Mouse (Mus musculus) hindbrain, embryonic 14.5 days (tissue): ENCODE results near the gene Ppif. TPM values are rescaled to one million over a fixed set of nuclear protein-coding genes. Genes with fewer than 3 reads are reported as not detected.

ENCODE experiments used
- ATAC-seq: fragments of 200-750 bp; cut with Nextera tagmentation; 2 replicates; pipeline ENCODE4 v1.8.0; 2017; ENCODE audit warnings: moderate number of reproducible peaks, mild to moderate bottlenecking, moderate TSS enrichment, moderate library complexity; ENCODE audit not compliant: low FRiP score
- DNase-seq: peaks from one replicate; pipeline ENCODE4 v3.0.0-alpha.2; 2015; ENCODE audit warnings: low spot score
- H3K27ac ChIP-seq: fragments of 300-500 bp; sonication (generic); 2 replicates; pipeline ENCODE4 v1.5.1; 2014; ENCODE audit warnings: mild to moderate bottlenecking, moderate library complexity
- H3K27me3 ChIP-seq: fragments of 300-500 bp; sonication (generic); 2 replicates; pipeline ENCODE4 v1.6.1; 2014; ENCODE audit warnings: mild to moderate bottlenecking, low read length, mixed read lengths; ENCODE audit not compliant: control insufficient read depth, insufficient read depth
- H3K36me3 ChIP-seq: fragments of 300-500 bp; sonication (generic); replicated peaks from 2 replicates; pipeline ENCODE4 v1.6.1; 2014; ENCODE audit not compliant: control insufficient read depth, insufficient read depth
- H3K4me1 ChIP-seq: fragments of 300-500 bp; sonication (generic); replicated peaks from 2 replicates; pipeline ENCODE4 v1.6.1; 2014; ENCODE audit warnings: antibody characterized with exemption, low read length, mixed read lengths; ENCODE audit not compliant: control insufficient read depth, insufficient read depth
- H3K4me2 ChIP-seq: fragments of 300-500 bp; sonication (generic); replicated peaks from 2 replicates; pipeline ENCODE4 v1.6.1; 2014; ENCODE audit warnings: mild to moderate bottlenecking, moderate library complexity
- H3K4me3 ChIP-seq: fragments of 300-500 bp; sonication (generic); replicated peaks from 2 replicates; pipeline ENCODE4 v1.5.1; 2014; ENCODE audit warnings: mild to moderate bottlenecking, low read length
- H3K9ac ChIP-seq: fragments of 300-500 bp; sonication (generic); 2 replicates; pipeline ENCODE4 v1.6.1; 2014
- H3K9me3 ChIP-seq: fragments of 300-500 bp; sonication (generic); 2 replicates; pipeline ENCODE4 v1.6.1; 2016; ENCODE audit warnings: low read length; ENCODE audit not compliant: control insufficient read depth
- WGBS: fragments of 180-500 bp; shearing (Covaris S2); extraction: QIAGEN DNeasy Blood & Tissue Kit; methylation state at CpG from one replicate; pipeline ENCODE4 v1.1.7; 2014; 5-methylcytosine and 5-hydroxymethylcytosine counted together
- polyA plus RNA-seq: library from polyadenylated mRNA; unstranded; fragments of >200 nt; fragmentation: Nextera tagmentation; extraction: Ambion mirVana; gene quantifications from 2 replicates; pipeline ENCODE4 v1.2.1, GENCODE M21; 2014

Gene Ppif
- 29.5 and 31.8 TPM in 2 replicates for polyA plus RNA-seq

DNA sequence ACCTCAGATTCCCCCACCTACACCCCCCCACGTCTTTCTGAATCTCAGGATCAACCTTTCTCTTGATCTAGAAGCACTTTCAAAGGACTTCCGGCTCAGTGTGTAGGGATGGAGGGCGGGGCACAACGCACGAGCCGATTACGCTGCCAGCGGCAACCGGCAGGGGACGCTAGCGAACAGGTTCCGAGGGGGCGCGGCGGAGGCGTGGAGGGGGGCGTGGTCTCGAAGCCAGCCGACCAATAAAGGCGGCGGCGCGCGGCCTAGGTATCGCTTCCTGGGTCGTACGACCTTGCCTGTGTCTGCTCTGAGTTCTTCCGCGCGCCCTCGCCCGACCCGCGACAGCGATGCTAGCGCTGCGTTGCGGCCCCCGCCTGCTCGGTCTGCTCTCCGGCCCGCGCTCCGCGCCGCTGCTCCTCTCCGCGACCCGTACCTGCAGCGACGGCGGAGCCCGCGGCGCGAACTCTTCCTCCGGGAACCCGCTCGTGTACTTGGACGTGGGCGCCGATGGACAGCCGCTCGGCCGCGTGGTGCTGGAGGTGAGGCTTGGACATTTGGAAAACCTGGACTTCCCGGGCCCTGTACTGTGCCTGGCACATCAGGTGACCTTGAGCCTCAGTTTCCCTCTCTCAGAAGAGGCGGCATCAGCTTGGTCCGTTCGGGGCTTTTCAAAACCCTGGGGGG, at the start of gene Ppif:
Ppif (plus strand) TSS at position 267 of the 681 bp plus-strand sequence.
- H3K4me3 ChIP-seq = peak within 1 kb of the TSS; percentile 89
- H3K9me3 ChIP-seq = no peaks in the 10 kb centered on the region
- H3K27ac ChIP-seq = peak within 1 kb of the TSS; percentile 62
- H3K9ac ChIP-seq = peak within 1 kb of the TSS; percentile 87
- WGBS = under 1% methylated on average over 70 of the region's 70 CpGs
- peak; percentile 93 for ATAC-seq
- H3K27me3 ChIP-seq = no peaks in the 10 kb centered on the region
- peaks cover 27% of the 10 kb centered on the region for H3K36me3 ChIP-seq
- H3K4me2 ChIP-seq = peak within 1 kb of the TSS; percentile 99
- peaks cover 21% of the 10 kb centered on the region for H3K4me1 ChIP-seq
- DNase-seq = peak; percentile 98

DNA sequence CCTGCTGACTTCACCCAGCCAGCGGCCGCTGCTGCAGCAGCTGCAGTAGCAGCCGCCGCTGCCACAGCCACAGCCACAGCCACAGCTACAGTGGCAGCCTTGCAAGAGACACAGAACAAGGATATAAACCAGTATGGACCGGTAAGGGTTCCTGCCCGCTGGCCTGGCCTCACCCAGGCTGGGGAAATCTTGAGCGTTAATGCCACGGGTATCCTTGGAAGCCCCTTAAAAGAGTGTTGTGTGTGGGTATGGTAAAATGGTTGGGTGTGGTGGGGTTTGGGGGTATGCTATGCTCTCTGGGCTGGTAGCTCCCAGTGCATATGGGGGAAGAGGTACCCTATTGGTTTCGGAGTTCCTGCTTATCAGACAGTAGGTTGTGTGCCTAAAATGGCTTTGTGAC, 48.2 kb upstream of the Ppif start:
- peaks cover 79% of the 10 kb centered on the region for H3K36me3 ChIP-seq
- H3K4me2 ChIP-seq = no peak overlapping the region
- H3K4me3 ChIP-seq = no peak overlapping the region
- no peak for DNase-seq
- H3K27me3 ChIP-seq = no peaks in the 10 kb centered on the region
- no peaks in the 10 kb centered on the region for H3K9me3 ChIP-seq
- 87% methylated on average over 9 of the region's 9 CpGs for WGBS
- no peak overlapping the region for H3K9ac ChIP-seq
- H3K27ac ChIP-seq = no peak overlapping the region
- no peaks in the 10 kb centered on the region for H3K4me1 ChIP-seq
- ATAC-seq = no peak

DNA sequence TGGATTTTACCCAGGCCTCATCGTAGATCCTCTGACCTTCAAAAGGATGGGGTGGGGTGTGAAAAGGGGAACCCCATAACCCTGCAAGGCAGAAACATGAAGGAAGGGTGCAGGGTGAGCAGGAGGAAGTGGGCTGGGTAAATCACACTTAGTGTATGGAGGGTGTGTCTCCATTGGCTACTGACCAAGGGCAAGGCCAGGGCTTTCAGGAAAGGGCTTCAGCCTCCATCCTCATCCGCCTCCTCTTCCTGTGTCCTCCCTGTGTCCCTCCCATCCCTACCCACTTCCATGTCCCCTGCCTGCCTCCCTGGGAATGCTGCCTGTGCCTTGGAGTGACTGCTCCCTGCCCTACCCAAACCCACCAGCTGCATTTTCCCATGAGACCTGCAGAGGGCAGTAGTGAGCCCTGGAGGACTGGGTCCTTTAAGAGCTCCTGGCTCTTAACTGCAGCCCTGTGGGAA, 47.8 kb upstream of the Ppif start:
- ATAC-seq (peak; percentile 40; the same call in 1 of the 2 replicates), DNase-seq (peak; percentile 80)
- Histone ChIP-seq H3K27me3 (no peaks in the 10 kb centered on the region), H3K4me3 (no peak overlapping the region), H3K9me3 (no peaks in the 10 kb centered on the region), H3K9ac (no peak overlapping the region), H3K36me3 (peaks cover 84% of the 10 kb centered on the region), H3K4me2 (no peak overlapping the region), H3K4me1 (no peaks in the 10 kb centered on the region), H3K27ac (no peak overlapping the region)
- WGBS = 75% methylated on average over 2 of the region's 2 CpGs

DNA sequence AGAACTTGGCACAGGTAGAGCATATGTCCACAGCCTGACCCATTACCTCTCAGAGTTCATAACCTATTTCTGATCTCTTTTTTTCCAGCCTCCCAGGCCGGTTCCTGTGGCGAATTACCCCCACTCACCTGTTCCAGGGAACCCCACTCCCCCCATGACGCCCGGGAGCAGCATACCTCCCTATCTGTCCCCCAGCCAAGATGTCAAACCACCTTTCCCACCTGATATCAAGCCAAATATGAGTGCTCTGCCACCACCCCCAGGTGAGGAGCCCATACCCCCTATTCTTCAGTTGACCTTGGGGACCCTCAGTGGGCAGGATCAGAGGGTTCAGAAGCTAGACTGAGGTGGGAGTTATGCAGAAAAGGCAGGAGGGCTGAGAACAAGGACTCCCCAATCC, 42.8 kb upstream of the Ppif start:
- Histone ChIP-seq H3K27me3 (no peaks in the 10 kb centered on the region), H3K4me1 (no peaks in the 10 kb centered on the region), H3K9ac (no peak overlapping the region), H3K4me3 (no peak overlapping the region), H3K36me3 (peaks cover 100% of the 10 kb centered on the region), H3K9me3 (no peaks in the 10 kb centered on the region), H3K27ac (no peak overlapping the region), H3K4me2 (no peak overlapping the region)
- DNase-seq = no peak
- 94% methylated on average over 4 of the region's 4 CpGs for WGBS
- no peak for ATAC-seq

DNA sequence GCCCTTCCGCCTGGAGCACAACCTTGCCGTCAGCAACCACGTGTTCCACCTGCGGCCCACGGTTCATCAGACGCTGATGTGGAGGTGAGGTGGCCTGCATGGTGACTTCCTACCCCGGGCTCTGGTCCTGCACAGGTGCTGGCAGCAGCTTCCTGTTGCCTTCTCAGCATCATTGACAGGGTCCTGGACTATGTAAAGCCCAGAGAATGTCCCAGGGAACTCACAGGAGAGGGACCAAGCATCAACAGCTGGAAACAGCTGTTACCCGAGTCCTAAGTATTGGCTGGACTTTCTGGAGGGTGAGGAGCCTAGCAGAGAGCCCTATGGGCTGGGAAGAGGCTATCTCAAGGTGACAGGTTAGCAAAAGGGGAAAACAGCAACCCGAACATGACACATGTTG, 42.0 kb upstream of the Ppif start:
- 92% methylated on average over 9 of the region's 9 CpGs for WGBS
- ATAC-seq (no peak), DNase-seq (no peak)
- Histone ChIP-seq H3K27me3 (no peaks in the 10 kb centered on the region), H3K9me3 (no peaks in the 10 kb centered on the region), H3K9ac (no peak overlapping the region), H3K27ac (no peak overlapping the region), H3K36me3 (peaks cover 100% of the 10 kb centered on the region), H3K4me1 (no peaks in the 10 kb centered on the region), H3K4me2 (no peak overlapping the region), H3K4me3 (no peak overlapping the region)

DNA sequence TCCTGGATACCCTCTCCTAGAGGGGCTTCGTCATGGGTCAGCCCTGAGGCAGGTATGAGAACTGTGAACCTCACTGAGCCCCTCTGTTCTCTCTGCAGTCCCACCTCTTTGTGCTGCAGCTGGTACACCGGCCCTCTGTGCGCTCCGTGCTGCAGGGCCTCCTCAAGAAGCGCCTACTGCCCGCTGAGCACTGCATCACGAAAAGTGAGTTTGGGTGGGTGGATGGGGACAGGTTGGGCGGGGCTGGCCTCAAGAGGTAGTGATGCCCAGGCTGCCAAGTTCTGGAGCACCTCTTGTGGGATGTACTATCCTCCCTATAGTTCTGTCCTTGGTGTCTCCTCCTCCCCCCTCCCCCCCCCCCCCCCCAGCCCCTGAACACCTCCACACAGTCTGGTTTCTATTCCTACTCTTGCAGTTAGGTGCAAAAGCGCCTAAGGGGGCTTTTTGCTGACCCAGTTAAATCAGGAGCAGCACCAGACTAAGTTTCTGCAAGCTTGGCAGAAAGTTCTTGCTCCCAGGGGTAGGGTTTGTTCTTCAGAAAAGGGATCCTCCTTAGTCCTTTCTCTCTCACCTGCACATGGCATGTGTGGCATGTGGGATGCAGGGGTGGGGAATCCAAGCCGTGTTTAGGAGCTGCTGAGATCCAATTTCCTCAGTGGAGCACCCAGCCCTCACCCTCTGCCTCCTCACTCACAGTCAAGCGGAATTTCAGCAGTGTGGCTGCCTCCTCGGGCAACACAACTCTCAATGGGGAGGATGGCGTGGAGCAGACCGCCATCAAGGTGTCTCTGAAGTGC, 39.4 kb upstream of the Ppif start:
- Histone ChIP-seq H3K4me1 (no peaks in the 10 kb centered on the region), H3K4me2 (no peak overlapping the region), H3K9ac (no peak overlapping the region), H3K27ac (no peak overlapping the region), H3K27me3 (no peaks in the 10 kb centered on the region), H3K4me3 (no peak overlapping the region), H3K9me3 (no peaks in the 10 kb centered on the region), H3K36me3 (peaks cover 100% of the 10 kb centered on the region)
- DNase-seq (no peak), ATAC-seq (no peak)
- WGBS = 92% methylated on average over 14 of the region's 14 CpGs

DNA sequence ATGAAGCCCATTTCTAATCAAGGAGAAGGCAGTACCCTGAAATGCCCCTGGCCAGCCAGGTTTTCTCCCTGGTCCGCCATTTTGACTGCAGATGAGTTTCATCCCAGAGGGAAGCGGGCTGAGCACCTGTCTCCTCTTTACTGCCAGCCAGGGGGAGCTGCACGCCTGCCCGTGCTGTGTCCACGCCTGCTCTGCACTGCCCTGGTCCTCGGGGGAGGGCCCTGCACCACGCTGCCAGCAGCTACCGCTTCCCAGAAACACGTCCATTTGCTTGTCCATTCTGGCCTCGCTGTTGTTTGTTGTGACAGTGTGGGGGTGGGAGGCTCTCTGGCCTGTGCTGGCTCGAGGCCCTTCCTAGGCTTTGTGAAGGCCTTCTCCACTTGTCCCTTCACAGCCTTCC, 33.3 kb upstream of the Ppif start:
- H3K36me3 ChIP-seq = peaks cover 100% of the 10 kb centered on the region
- no peak overlapping the region for H3K9ac ChIP-seq
- H3K4me3 ChIP-seq = no peak overlapping the region
- peak overlapping the region; percentile 4; the same call in 1 of the 2 replicates for H3K27ac ChIP-seq
- 46% methylated on average over 11 of the region's 11 CpGs for WGBS
- no peaks in the 10 kb centered on the region for H3K4me1 ChIP-seq
- DNase-seq (no peak), ATAC-seq (peak; percentile 36; the same call in 1 of the 2 replicates)
- H3K4me2 ChIP-seq = no peak overlapping the region
- no peaks in the 10 kb centered on the region for H3K9me3 ChIP-seq
- no peaks in the 10 kb centered on the region for H3K27me3 ChIP-seq

DNA sequence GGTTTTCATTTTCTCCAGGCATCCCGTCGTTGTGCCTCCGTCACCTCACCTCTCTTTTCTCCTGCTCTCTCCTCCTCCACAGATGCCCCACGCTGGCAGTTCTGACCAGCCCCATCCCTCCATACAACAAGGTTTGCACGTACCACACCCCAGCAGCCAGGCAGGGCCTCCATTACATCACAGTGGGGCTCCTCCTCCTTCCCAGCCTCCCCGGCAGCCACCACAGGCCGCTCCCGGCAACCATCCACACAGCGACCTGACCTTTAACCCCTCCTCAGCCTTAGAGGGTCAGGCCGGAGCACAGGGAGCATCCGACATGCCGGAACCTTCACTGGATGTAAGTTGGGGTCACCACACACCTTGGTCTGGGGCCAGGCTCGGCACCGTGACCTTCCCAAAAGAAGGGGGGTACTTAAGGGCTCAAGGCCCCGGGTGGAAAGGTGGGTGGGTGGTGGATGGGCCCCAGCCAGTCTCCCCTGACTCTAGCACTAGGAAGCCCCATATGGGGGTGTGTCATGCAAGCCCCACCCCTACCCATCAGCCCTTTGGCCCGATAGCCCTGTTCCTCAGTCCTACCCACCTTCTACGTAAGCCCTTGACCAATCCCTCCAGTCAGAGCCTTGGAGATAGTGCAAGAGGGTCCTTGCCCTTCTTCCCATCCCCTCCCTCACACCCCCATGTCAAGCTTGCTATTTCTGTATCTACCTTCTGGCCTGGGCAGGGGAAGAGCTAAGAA, 32.6 kb upstream of the Ppif start:
- DNase-seq (no peak), ATAC-seq (no peak)
- peaks cover 100% of the 10 kb centered on the region for H3K36me3 ChIP-seq
- H3K4me2 ChIP-seq = no peak overlapping the region
- no peak overlapping the region for H3K9ac ChIP-seq
- peak overlapping the region; percentile 4; the same call in 1 of the 2 replicates for H3K27ac ChIP-seq
- WGBS = 67% methylated on average over 17 of the region's 17 CpGs
- H3K4me3 ChIP-seq = no peak overlapping the region
- H3K4me1 ChIP-seq = no peaks in the 10 kb centered on the region
- H3K9me3 ChIP-seq = no peaks in the 10 kb centered on the region
- no peaks in the 10 kb centered on the region for H3K27me3 ChIP-seq
